Mouse (Mus musculus): ENCODE results near the gene Cdc27. TPM values are rescaled to one million over a fixed set of nuclear protein-coding genes. Genes with fewer than 3 reads are reported as not detected.

Gene Cdc27
- polyA plus RNA-seq (2016; fragmentation: Nextera tagmentation; extraction: Ambion mirVana) = 54.4 and 58.9 TPM in 2 replicates

- peaks cover 21% of the 10 kb centered on the region for H3K36me3 ChIP-seq (replicated peaks)
- WGBS = under 1% methylated on average over 35 of the region's 35 CpGs
- peaks cover 22% of the 10 kb centered on the region for H3K4me1 ChIP-seq
- H3K27me3 ChIP-seq (ENCODE audit: poor library complexity, severe bottlenecking) = 0 out of 2 replicates have a peak, but pooled peaks cover 5% of the 10 kb centered on the region
- H3K9me3 ChIP-seq = no peaks in the 10 kb centered on the region
- DNase-seq (ENCODE audit: extremely low spot score, low spot score) = peak; percentile 100
- H3K27ac ChIP-seq = peak within 1 kb of the TSS; percentile 99
- peak within 1 kb of the TSS; percentile 76 for H3K4me3 ChIP-seq
Observed at GRCm38 (mm10) chr11:104550406-104550974, at the start of gene Cdc27, which contains the start of gene Myl4. Gene Cdc27 (minus strand): TSS chr11:104550620. Gene Myl4 (plus strand): TSS chr11:104550663.

- DNase-seq (ENCODE audit: extremely low spot score, low spot score) = no peak
- Histone ChIP-seq H3K27ac (no peak overlapping the region), H3K9me3 (no peaks in the 10 kb centered on the region), H3K36me3 (replicated peaks) (no peaks in the 10 kb centered on the region), H3K4me1 (peaks cover 14% of the 10 kb centered on the region), H3K4me3 (no peak overlapping the region), H3K27me3 (ENCODE audit: poor library complexity, severe bottlenecking) (peaks cover 2% of the 10 kb centered on the region; the same call in 1 of the 2 replicates)
- WGBS = 90% methylated on average over 13 of the region's 13 CpGs
Observed at GRCm38 (mm10) chr11:104599265-104599945, 49.0 kb upstream of the Cdc27 start.

GRCm38 (mm10) chr11:104596365-104596764 lies 45.9 kb upstream of the Cdc27 start:
- Histone ChIP-seq H3K27ac (peak overlapping the region; percentile 56), H3K4me3 (no peak overlapping the region), H3K9me3 (no peaks in the 10 kb centered on the region), H3K27me3 (ENCODE audit: poor library complexity, severe bottlenecking) (no peaks in the 10 kb centered on the region), H3K36me3 (replicated peaks) (no peaks in the 10 kb centered on the region), H3K4me1 (peaks cover 12% of the 10 kb centered on the region)
- WGBS = 81% methylated on average over 10 of the region's 10 CpGs
- DNase-seq (ENCODE audit: extremely low spot score, low spot score) = no peak

- no peak for DNase-seq (ENCODE audit: extremely low spot score, low spot score)
- H3K36me3 ChIP-seq (replicated peaks) = no peaks in the 10 kb centered on the region
- H3K27ac ChIP-seq = no peak overlapping the region
- peaks cover 13% of the 10 kb centered on the region for H3K9me3 ChIP-seq
- H3K27me3 ChIP-seq (ENCODE audit: poor library complexity, severe bottlenecking) = no peaks in the 10 kb centered on the region
- no peak overlapping the region for H3K4me3 ChIP-seq
- 79% methylated on average over 13 of the region's 13 CpGs for WGBS
- H3K4me1 ChIP-seq = peaks cover 12% of the 10 kb centered on the region
Observed at GRCm38 (mm10) chr11:104592066-104592835, 41.8 kb upstream of the Cdc27 start.

GRCm38 (mm10) chr11:104590148-104590547 lies 39.7 kb upstream of the Cdc27 start:
- no peaks in the 10 kb centered on the region; the same call in 1 of the 2 replicates for H3K4me1 ChIP-seq
- no peaks in the 10 kb centered on the region for H3K27me3 ChIP-seq (ENCODE audit: poor library complexity, severe bottlenecking)
- H3K4me3 ChIP-seq = no peak overlapping the region
- H3K27ac ChIP-seq = no peak overlapping the region
- H3K36me3 ChIP-seq (replicated peaks) = no peaks in the 10 kb centered on the region
- 6% methylated on average over 8 of the region's 8 CpGs for WGBS
- H3K9me3 ChIP-seq = peaks cover 13% of the 10 kb centered on the region
- DNase-seq (ENCODE audit: extremely low spot score, low spot score) = peak; percentile 78

DNA sequence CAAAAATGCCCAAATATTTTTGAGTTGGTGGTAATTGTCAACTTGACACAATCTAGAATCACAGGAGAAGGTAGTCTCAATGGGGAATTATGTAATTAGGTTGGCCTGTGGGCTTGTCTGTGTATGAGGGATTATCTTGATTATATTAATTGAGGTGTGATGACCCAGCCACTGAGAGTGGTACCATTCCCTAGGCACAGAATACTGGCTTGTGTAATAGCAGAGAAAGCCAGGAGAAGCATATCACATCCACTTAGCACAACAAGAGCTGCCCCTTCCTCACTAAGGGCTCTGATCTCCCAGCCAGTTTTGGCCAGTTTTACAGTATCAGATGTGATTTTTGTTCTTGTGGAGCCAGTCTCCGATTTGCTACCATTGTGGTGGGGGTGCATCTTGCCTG lies 39.1 kb upstream of the Cdc27 start:
- WGBS = 89% methylated on average over 1 of the region's 1 CpGs
- Histone ChIP-seq H3K36me3 (replicated peaks) (no peaks in the 10 kb centered on the region), H3K4me1 (no peaks in the 10 kb centered on the region; the same call in 1 of the 2 replicates)

DNA sequence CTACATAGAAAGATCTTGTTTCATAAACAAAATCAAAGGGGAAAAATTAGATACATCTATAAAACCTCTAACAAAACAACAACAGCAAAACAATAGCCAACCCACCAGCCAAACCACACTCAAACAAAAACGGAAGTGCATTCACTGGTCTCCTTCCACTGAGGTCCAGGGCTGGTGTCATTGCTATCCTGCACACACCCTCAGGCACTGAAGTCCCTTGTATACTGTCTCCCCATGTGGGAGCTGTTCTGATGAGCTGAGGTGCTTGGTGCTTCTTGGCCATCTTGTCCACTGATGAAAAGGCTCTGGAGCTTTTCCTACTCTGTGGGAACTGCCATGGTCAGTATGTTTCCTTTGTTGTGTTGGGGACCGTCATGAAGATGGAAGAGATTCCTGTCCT lies 38.1 kb upstream of the Cdc27 start:
- H3K9me3 ChIP-seq = peaks cover 13% of the 10 kb centered on the region
- no peaks in the 10 kb centered on the region; the same call in 1 of the 2 replicates for H3K4me1 ChIP-seq
- H3K27ac ChIP-seq = no peak overlapping the region
- no peaks in the 10 kb centered on the region for H3K36me3 ChIP-seq (replicated peaks)
- no peak overlapping the region for H3K4me3 ChIP-seq
- DNase-seq (ENCODE audit: extremely low spot score, low spot score) = no peak
- WGBS = 94% methylated on average over 2 of the region's 2 CpGs
- no peaks in the 10 kb centered on the region for H3K27me3 ChIP-seq (ENCODE audit: poor library complexity, severe bottlenecking)

More for the DNA sequence above, 39.1 kb upstream of the Cdc27 start:
- H3K4me3 ChIP-seq = no peak overlapping the region
- H3K27me3 ChIP-seq (ENCODE audit: poor library complexity, severe bottlenecking) = no peaks in the 10 kb centered on the region
- no peak overlapping the region for H3K27ac ChIP-seq
- H3K9me3 ChIP-seq = peaks cover 13% of the 10 kb centered on the region
- no peak for DNase-seq (ENCODE audit: extremely low spot score, low spot score)

- no peak overlapping the region for H3K4me3 ChIP-seq
- no peaks in the 10 kb centered on the region; the same call in 1 of the 2 replicates for H3K4me1 ChIP-seq
- DNase-seq (ENCODE audit: extremely low spot score, low spot score) = no peak
- no peak overlapping the region for H3K27ac ChIP-seq
- H3K27me3 ChIP-seq (ENCODE audit: poor library complexity, severe bottlenecking) = no peaks in the 10 kb centered on the region
- 96% methylated on average over 9 of the region's 9 CpGs for WGBS
- peaks cover 13% of the 10 kb centered on the region for H3K9me3 ChIP-seq
- H3K36me3 ChIP-seq (replicated peaks) = no peaks in the 10 kb centered on the region
Observed at GRCm38 (mm10) chr11:104587904-104588303, 37.5 kb upstream of the Cdc27 start.

- no peaks in the 10 kb centered on the region for H3K27me3 ChIP-seq (ENCODE audit: poor library complexity, severe bottlenecking)
- peaks cover 13% of the 10 kb centered on the region for H3K9me3 ChIP-seq
- WGBS = 72% methylated on average over 5 of the region's 5 CpGs
- no peaks in the 10 kb centered on the region for H3K4me1 ChIP-seq
- H3K36me3 ChIP-seq (replicated peaks) = no peaks in the 10 kb centered on the region
- no peak for DNase-seq (ENCODE audit: extremely low spot score, low spot score)
- no peak overlapping the region for H3K27ac ChIP-seq
- H3K4me3 ChIP-seq = no peak overlapping the region
Observed at GRCm38 (mm10) chr11:104585495-104585894, 35.1 kb upstream of the Cdc27 start.

DNA sequence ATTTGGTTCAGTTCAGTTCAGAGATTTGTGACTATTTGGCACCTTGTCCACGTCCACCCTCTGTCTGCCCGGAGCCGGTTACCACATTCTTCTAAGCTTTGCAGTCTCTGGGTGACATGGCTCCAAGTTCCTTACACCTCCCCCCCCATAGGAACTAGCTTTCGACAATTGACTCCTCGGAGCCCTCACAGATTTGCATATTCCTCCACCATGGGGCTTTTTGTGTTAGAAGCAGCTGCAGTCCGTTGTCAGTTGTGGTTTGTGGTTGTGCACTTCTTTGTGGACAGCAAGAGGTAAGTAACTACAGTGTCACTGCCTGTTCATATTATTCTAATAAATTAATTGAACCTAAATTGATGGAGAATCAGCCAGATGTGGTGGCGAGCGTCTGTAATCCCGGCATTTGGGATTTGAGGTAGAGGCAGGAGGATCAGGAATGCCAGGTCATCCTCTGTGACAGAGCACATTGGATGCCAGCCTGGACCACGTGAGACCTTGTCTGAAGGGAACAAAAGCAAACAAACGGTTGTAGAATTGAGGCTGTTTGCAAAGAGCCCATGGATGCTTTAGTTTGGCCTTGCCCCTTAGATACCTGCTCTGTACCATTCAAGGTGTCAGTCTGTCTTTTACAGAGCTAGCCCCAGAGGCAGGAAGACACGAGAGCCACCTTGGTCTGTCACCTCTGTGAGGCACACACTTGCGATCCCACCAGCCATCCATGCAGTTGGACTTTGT lies 32.4 kb upstream of the Cdc27 start:
- no peak for DNase-seq (ENCODE audit: extremely low spot score, low spot score)
- H3K4me1 ChIP-seq = peaks cover 5% of the 10 kb centered on the region
- H3K27ac ChIP-seq = no peak overlapping the region
- H3K36me3 ChIP-seq (replicated peaks) = no peaks in the 10 kb centered on the region
- no peak overlapping the region for H3K4me3 ChIP-seq
- WGBS = 69% methylated on average over 13 of the region's 13 CpGs
- H3K9me3 ChIP-seq = peaks cover under 1% of the 10 kb centered on the region; the same call in 1 of the 2 replicates
- H3K27me3 ChIP-seq (ENCODE audit: poor library complexity, severe bottlenecking) = no peaks in the 10 kb centered on the region

GRCm38 (mm10) chr11:104582308-104582606 lies 31.8 kb upstream of the Cdc27 start:
- Histone ChIP-seq H3K4me3 (no peak overlapping the region), H3K4me1 (peaks cover 7% of the 10 kb centered on the region), H3K36me3 (replicated peaks) (no peaks in the 10 kb centered on the region), H3K27me3 (ENCODE audit: poor library complexity, severe bottlenecking) (no peaks in the 10 kb centered on the region), H3K27ac (no peak overlapping the region), H3K9me3 (no peaks in the 10 kb centered on the region)
- DNase-seq (ENCODE audit: extremely low spot score, low spot score) = no peak
- WGBS = 89% methylated on average over 2 of the region's 2 CpGs

DNA sequence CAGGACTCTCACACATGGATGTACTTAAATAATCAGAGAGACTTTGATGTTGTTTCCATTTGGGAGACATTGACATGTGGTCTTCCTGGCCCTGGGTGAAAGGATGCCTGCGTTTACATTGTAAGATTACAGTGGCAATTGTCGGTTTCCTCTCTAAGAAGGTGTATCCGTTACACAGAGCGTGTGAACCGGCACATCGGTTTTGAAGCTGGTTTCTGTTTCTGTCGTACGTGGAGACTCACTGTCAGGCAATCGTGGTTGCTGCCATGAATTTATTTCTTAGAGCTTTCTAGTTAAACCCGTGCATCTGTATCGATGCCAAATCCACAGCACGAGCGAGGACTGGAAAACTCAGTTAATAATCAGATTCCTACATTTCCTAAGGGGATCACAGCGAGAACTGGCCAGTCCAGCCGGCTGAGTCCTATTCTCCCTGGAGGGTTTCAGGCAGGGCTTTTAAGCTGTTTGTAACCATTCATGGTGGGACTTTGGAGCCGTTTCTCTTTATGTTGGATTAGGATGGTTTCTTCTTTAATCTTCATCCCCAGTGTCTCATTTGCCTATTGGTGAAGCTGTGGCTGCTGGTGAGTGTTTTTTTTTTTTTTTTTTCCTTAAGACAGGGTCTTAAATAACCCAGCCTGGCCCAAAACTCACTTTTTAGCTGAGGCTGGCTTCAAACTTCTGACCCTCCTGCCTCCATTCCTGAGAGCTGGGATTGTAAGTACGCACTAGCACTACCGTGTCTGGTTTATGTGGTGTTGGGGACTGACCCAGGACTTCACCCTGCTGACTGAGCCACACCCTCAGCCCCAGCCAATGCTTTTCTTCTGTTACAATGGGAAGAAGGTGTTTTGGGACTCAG lies 31.3 kb upstream of the Cdc27 start:
- DNase-seq (ENCODE audit: extremely low spot score, low spot score) = no peak
- Histone ChIP-seq H3K4me1 (peaks cover 9% of the 10 kb centered on the region), H3K36me3 (replicated peaks) (no peaks in the 10 kb centered on the region), H3K4me3 (no peak overlapping the region), H3K27me3 (ENCODE audit: poor library complexity, severe bottlenecking) (no peaks in the 10 kb centered on the region), H3K27ac (no peak overlapping the region), H3K9me3 (no peaks in the 10 kb centered on the region)
- WGBS = 80% methylated on average over 18 of the region's 18 CpGs
